Mouse (Mus musculus) heart, embryonic 10.5 days (tissue): Measurements from ENCODE around the gene Myo3b. TPM values are rescaled to one million over a fixed set of nuclear protein-coding genes. Genes with fewer than 3 reads are reported as not detected.

Source experiments
- DNase-seq: peaks from one replicate; pipeline ENCODE4 v3.0.0-alpha.2; 2017; ENCODE audit warnings: low spot score
- H3K27ac ChIP-seq: fragments of 300-500 bp; sonication (generic); 2 replicates; pipeline ENCODE4 v1.5.1; 2016; ENCODE audit warnings: mild to moderate bottlenecking
- H3K27me3 ChIP-seq: fragments of 300-500 bp; sonication (generic); 2 replicates; pipeline ENCODE4 v1.6.1; 2016; ENCODE audit warnings: mild to moderate bottlenecking; ENCODE audit not compliant: poor library complexity, insufficient read depth, severe bottlenecking
- H3K36me3 ChIP-seq: fragments of 300-500 bp; sonication (generic); 2 replicates; pipeline ENCODE4 v1.6.1; 2016; ENCODE audit warnings: mild to moderate bottlenecking, moderate library complexity
- H3K4me1 ChIP-seq: fragments of 300-500 bp; sonication (generic); 2 replicates; pipeline ENCODE4 v1.6.1; 2016; ENCODE audit warnings: mild to moderate bottlenecking
- H3K4me3 ChIP-seq: fragments of 300-500 bp; sonication (generic); 2 replicates; pipeline ENCODE4 v1.5.1; 2016; ENCODE audit warnings: mild to moderate bottlenecking, moderate library complexity
- H3K9me3 ChIP-seq: fragments of 300-500 bp; sonication (generic); 2 replicates; pipeline ENCODE4 v1.6.1; 2016; ENCODE audit warnings: mild to moderate bottlenecking, moderate library complexity
- WGBS: fragments of 180-500 bp; shearing (Covaris S2); methylation state at CpG from one replicate; pipeline ENCODE4 v1.1.7; 2016; 5-methylcytosine and 5-hydroxymethylcytosine counted together
- polyA plus RNA-seq: library from polyadenylated mRNA; unstranded; fragments of >200 nt; fragmentation: Nextera tagmentation; extraction: Ambion mirVana; gene quantifications from 2 replicates; pipeline ENCODE4 v1.2.1, GENCODE M21; 2016

Myo3b gene
- polyA plus RNA-seq, 1 experiment from 2014 or later: 0.25 TPM

- peak; percentile 91 for DNase-seq
- H3K4me3 ChIP-seq: peak overlapping the region; percentile 22; the same call in 1 of the 2 replicates
- H3K27ac ChIP-seq: no peak overlapping the region
- H3K36me3 ChIP-seq: no peaks in the 10 kb centered on the region
- H3K9me3 ChIP-seq: peaks cover under 1% of the 10 kb centered on the region; the same call in 1 of the 2 replicates
- 1% methylated on average over 4 of the region's 4 CpGs for WGBS
- peaks cover 7% of the 10 kb centered on the region for H3K27me3 ChIP-seq
- peaks cover 14% of the 10 kb centered on the region; the same call in 1 of the 2 replicates for H3K4me1 ChIP-seq
These were observed 404.1 kb downstream of the Myo3b start for GRCm38 (mm10) chr2:70443035-70443434.

DNA sequence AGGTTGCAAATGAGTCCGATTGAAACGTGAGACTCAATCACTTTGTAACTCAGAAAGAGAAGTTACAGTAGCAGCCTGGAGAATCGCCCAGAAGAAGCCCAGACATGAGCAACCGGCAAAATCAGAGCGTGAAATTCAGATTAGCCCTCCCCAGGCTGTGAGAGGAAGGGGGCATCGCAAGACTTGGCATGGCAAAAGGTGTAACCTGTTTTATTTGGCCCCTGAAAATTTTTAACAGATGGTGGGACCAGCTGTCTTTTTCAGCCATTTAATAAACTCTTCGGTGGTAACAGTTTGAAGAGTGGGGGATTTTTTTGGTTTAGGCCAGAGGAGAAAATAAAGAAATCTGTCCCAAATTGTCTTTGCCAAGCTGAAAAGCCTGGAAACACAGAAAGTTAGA, 405.2 kb downstream of the Myo3b start:
- H3K36me3 ChIP-seq: no peaks in the 10 kb centered on the region
- no peak overlapping the region for H3K27ac ChIP-seq
- WGBS: 8% methylated on average over 7 of the region's 7 CpGs
- DNase-seq: no peak
- no peaks in the 10 kb centered on the region for H3K9me3 ChIP-seq
- H3K27me3 ChIP-seq: peaks cover 7% of the 10 kb centered on the region
- H3K4me1 ChIP-seq: peaks cover 14% of the 10 kb centered on the region; the same call in 1 of the 2 replicates
- no peak overlapping the region for H3K4me3 ChIP-seq

DNA sequence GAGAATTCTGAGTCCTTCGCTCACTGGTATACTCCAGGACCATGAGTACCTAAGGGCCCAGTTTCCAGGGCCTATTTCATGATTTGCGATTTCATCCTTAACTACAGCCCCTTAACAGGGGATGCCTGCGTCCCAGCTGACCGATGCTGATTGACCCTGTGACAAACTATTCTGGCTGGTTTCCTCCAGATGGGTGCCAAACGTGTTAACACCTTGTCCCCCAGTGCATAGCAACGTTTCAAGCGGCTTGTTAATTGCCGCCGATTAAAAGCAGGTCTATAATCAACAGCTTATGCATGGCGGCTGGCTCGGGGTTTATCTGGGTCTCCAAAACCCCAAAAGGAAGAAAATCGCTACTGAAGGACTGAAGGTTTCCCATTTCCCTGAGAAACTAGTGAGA, 417.3 kb downstream of the Myo3b start:
- 7% methylated on average over 12 of the region's 12 CpGs for WGBS
- H3K36me3 ChIP-seq: no peaks in the 10 kb centered on the region
- H3K4me3 ChIP-seq: peak overlapping the region; percentile 57
- H3K4me1 ChIP-seq: peaks cover 8% of the 10 kb centered on the region; the same call in 1 of the 2 replicates
- DNase-seq: no peak
- H3K27ac ChIP-seq: 0 out of 2 replicates have a peak overlapping the region, but pooled peaks have one; percentile 16
- no peaks in the 10 kb centered on the region for H3K9me3 ChIP-seq
- H3K27me3 ChIP-seq: peaks cover 34% of the 10 kb centered on the region; the same call in 1 of the 2 replicates

- Histone ChIP-seq H3K27ac (no peak overlapping the region), H3K4me3 (no peak overlapping the region), H3K27me3 (peaks cover 13% of the 10 kb centered on the region; the same call in 1 of the 2 replicates), H3K9me3 (no peaks in the 10 kb centered on the region), H3K4me1 (no peaks in the 10 kb centered on the region), H3K36me3 (no peaks in the 10 kb centered on the region)
- no peak for DNase-seq
- 80% methylated on average over 1 of the region's 1 CpGs for WGBS
These were observed 424.7 kb downstream of the Myo3b start for GRCm38 (mm10) chr2:70463606-70464005.

DNA sequence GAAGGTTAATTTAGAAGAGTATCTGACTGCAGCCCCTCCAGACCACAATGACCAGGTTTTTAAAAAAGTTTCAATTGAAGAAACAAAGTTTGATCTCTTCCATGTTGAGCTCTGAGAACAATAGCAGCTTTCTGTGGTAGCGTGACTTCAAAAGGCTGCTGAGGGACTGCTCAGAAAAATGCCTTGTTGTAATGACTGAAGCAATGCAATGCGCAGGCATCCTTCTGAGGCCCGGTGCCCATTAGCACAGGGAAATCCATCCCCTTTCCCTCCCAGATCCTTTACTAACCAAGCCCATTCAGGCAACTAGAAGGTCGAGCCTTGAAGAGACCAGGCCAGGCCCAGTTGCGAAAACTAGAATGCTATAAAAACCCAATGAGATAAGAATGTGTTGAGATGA, 432.2 kb downstream of the Myo3b start:
- no peak for DNase-seq
- Histone ChIP-seq H3K9me3 (no peaks in the 10 kb centered on the region), H3K4me3 (no peak overlapping the region), H3K27me3 (peaks cover 78% of the 10 kb centered on the region), H3K36me3 (no peaks in the 10 kb centered on the region), H3K4me1 (peaks cover 40% of the 10 kb centered on the region), H3K27ac (no peak overlapping the region)
- WGBS: 14% methylated on average over 5 of the region's 5 CpGs

DNA sequence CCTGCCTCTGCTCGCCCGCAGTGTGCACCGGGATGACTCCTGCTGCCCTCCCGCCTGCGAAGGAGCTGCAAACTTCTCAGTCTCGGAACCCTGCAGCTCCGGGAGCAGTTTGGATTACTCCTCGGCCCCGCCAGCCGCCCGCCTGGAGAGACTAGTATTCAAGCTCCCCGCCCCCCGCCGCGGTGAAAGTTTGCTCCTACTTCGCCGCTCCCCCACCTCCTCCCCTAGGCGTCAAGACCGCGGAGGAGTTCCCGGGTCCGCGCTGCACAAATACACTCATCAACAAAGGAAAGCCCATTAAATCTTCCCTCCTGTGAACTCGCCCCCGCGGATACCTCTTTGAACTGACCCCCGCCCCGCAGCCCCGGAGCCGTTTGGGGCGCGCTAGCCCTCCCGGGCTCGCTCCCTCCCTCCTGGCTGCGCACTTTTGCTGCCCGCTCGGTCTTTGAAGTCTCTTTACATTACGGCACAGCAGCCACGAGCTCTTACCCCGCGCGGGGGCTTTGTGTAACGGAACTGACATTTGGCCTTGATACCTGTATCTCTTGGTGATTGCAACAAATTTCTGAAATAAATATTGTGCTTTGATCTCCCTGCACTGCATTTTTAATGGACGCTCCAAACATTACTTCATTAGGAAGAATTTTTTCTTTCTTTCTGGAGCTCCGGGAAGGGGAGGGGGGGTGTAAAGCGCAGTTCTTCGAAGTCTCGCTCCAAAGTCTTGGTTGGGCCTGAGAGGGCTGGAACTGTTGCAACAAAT, 433.1 kb downstream of the Myo3b start:
- H3K36me3 ChIP-seq: no peaks in the 10 kb centered on the region
- H3K27me3 ChIP-seq: peaks cover 83% of the 10 kb centered on the region
- H3K9me3 ChIP-seq: no peaks in the 10 kb centered on the region
- DNase-seq: no peak
- H3K4me1 ChIP-seq: peaks cover 49% of the 10 kb centered on the region
- under 1% methylated on average over 48 of the region's 48 CpGs for WGBS
- H3K4me3 ChIP-seq: peak overlapping the region; percentile 62
- H3K27ac ChIP-seq: peak overlapping the region; percentile 47; the same call in 1 of the 2 replicates

Other genes starting within 250 kb of the Myo3b start
- gene Ccdc173, start 249.6 kb upstream of the Myo3b start, polyA plus RNA-seq: 1.0 and 1.3 TPM in 2 replicates
- 19.8 and 21.5 TPM in 2 replicates for gene Phospho2, start 249.5 kb upstream of the Myo3b start, polyA plus RNA-seq
- 40.3 and 66.3 TPM in 2 replicates for gene Klhl23, start 217.2 kb upstream of the Myo3b start, polyA plus RNA-seq
- gene Ssb, start 177.6 kb upstream of the Myo3b start, polyA plus RNA-seq: 216 and 283 TPM in 2 replicates
- gene Mettl5, start 153.5 kb upstream of the Myo3b start, polyA plus RNA-seq: 37.1 and 38.3 TPM in 2 replicates
- 14.0 and 16.3 TPM in 2 replicates for gene Ubr3, start 141.9 kb upstream of the Myo3b start, polyA plus RNA-seq